Mouse (Mus musculus): ENCODE measurements at regions not wholly inside any gene's neighbourhood (a gene's known extent, or its start where the extent isn't known, plus 50 kb on each side); places are given as distances from the start of the nearest gene placed in this dataset.

GRCm38 (mm10) chr14:72219523-72219922, 272.1 kb downstream of the Gm9195 start:
- no peak for DNase-seq

- no peak for DNase-seq
Measured at GRCm38 (mm10) chr14:72200307-72200706, 291.3 kb downstream of the Gm9195 start.

GRCm38 (mm10) chr14:72199900-72200299, 291.7 kb downstream of the Gm9195 start:
- no peak for DNase-seq

GRCm38 (mm10) chr14:72197972-72198371, 293.7 kb downstream of the Gm9195 start:
- DNase-seq: no peak

- DNase-seq: peak; percentile 36
Measured at GRCm38 (mm10) chr14:72187329-72187984, 304.2 kb downstream of the Gm9195 start.

GRCm38 (mm10) chr14:72175751-72176150, 315.9 kb downstream of the Gm9195 start:
- no peak for DNase-seq

GRCm38 (mm10) chr14:72172549-72173405, 318.9 kb downstream of the Gm9195 start:
- no peak for DNase-seq

- no peak for DNase-seq
Measured at GRCm38 (mm10) chr14:72171777-72172176, 319.9 kb downstream of the Gm9195 start.

- no peak for DNase-seq
Measured at GRCm38 (mm10) chr14:72158537-72159323, 332.9 kb downstream of the Gm9195 start.

GRCm38 (mm10) chr14:72155197-72155907, 336.3 kb downstream of the Gm9195 start:
- DNase-seq: no peak

- DNase-seq: no peak
Measured at GRCm38 (mm10) chr14:72151676-72152075, 340.0 kb downstream of the Gm9195 start.

- peak; percentile 18 for DNase-seq
Measured at GRCm38 (mm10) chr14:72149463-72149862, 342.2 kb downstream of the Gm9195 start.

- DNase-seq: no peak
Measured at GRCm38 (mm10) chr14:72148886-72149285, 342.8 kb downstream of the Gm9195 start.

GRCm38 (mm10) chr14:72146381-72146780, 345.3 kb downstream of the Gm9195 start:
- DNase-seq: no peak

GRCm38 (mm10) chr14:72142883-72143487, 348.7 kb downstream of the Gm9195 start:
- DNase-seq: peak; percentile 41

- DNase-seq: no peak
Measured at GRCm38 (mm10) chr14:72141136-72141535, 350.5 kb downstream of the Gm9195 start.

GRCm38 (mm10) chr14:72130149-72130548, 361.5 kb downstream of the Gm9195 start:
- DNase-seq: no peak

- DNase-seq: no peak
Measured at GRCm38 (mm10) chr14:72121786-72122185, 369.9 kb downstream of the Gm9195 start.

- DNase-seq: no peak
Measured at GRCm38 (mm10) chr14:72121006-72121405, 370.6 kb downstream of the Gm9195 start.

GRCm38 (mm10) chr14:72116842-72117241, 374.8 kb downstream of the Gm9195 start:
- peak; percentile 11 for DNase-seq

- no peak for DNase-seq
Measured at GRCm38 (mm10) chr14:72113377-72113993, 378.2 kb downstream of the Gm9195 start.
